Mouse (Mus musculus) c-Kit-positive CD71-negative TER-119-negative erythroid progenitor cells, embryonic 14.5 days (primary cell): Measurements from ENCODE around the gene Col27a1.

Source experiments
- DNase-seq: peaks from one replicate; pipeline ENCODE4 v3.0.0-alpha.2; 2013; ENCODE audit warnings: low read depth

Gene Col27a1

GRCm38 (mm10) chr4:63225373-63225772 is 11.6 kb downstream of the Col27a1 start:
- no peak for DNase-seq

DNA sequence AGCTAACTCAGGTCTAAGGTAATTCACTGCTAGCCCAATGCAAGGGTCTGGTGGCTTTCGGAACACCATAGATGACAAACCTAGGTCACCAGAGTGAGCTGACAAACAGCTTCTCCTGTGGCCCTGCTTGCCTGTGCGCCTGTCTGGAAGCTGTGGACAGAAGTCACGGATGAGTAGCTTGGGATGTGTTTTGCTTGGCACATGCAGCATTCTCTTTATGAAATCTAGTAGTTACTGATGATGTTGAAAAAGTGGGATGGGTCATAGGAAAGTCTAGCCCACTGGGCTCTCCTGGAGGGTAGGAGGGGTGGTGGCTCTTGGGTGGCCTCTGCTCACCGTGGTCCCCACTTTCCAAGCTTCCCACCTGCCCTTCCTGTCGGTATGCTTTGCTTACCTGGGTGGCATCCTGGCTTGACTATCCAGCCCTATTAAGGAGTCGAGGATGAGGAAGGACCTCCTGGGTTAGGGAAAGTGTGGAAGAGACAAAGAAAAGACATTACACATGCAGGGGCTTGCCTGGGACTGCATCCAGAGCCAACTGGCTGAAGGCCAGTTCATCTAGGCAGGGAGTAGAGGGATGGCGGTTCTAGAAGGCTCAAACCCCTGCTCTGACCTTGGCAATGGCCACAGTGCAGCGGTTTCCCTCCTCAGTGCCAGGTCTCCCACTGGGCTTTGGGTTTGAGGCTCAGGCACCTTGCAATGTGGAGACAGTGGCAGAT is 12.5 kb downstream of the Col27a1 start:
- DNase-seq = no peak

GRCm38 (mm10) chr4:63226883-63227235 is 13.1 kb downstream of the Col27a1 start:
- no peak for DNase-seq

GRCm38 (mm10) chr4:63228943-63229342 is 15.1 kb downstream of the Col27a1 start:
- no peak for DNase-seq

- DNase-seq = no peak
These were observed 16.3 kb downstream of the Col27a1 start for GRCm38 (mm10) chr4:63229991-63230581.

DNA sequence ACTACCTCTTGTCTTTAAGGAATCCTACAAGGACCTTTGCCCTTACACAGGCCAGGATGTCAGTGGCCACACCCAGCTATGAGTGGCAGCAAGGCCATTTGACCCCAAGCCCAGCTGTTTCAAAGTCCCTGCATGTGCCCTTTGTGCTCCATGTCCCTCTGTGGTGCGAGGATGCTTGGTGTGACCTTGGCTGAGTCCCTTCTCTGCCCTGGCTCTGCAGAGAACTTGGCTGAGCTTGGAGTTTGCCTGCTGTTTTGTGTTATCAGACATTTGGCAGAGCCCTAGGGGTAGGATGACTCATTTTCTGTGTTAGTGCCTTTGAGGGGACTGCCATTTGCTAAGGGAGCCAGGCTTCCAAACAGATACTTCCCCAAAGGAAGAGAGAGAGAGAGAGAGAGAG is 17.3 kb downstream of the Col27a1 start:
- DNase-seq = no peak

DNA sequence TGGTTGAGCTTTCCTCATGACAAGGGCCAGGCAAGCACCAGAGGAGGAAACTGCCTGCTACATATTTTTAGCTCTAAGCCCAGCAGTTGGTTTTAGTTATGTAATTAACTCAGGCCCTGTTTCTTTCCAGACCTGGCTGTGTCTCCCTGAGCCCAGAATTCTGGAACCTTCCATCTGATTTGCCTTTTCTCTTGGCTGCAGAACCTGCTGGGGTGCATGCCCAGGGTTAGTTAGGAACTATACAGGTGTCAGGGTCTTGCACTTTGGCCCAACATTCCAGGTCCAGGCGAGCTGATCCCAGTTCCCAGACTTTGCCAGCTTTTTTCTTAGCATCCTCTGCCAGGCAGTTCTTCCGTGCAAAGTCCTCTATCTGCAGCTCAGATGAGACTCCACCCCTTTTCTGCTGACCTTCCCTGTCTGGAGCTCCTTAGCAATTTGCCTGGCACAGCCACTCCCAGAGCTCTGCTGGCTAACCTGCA is 18.8 kb downstream of the Col27a1 start:
- no peak for DNase-seq

DNA sequence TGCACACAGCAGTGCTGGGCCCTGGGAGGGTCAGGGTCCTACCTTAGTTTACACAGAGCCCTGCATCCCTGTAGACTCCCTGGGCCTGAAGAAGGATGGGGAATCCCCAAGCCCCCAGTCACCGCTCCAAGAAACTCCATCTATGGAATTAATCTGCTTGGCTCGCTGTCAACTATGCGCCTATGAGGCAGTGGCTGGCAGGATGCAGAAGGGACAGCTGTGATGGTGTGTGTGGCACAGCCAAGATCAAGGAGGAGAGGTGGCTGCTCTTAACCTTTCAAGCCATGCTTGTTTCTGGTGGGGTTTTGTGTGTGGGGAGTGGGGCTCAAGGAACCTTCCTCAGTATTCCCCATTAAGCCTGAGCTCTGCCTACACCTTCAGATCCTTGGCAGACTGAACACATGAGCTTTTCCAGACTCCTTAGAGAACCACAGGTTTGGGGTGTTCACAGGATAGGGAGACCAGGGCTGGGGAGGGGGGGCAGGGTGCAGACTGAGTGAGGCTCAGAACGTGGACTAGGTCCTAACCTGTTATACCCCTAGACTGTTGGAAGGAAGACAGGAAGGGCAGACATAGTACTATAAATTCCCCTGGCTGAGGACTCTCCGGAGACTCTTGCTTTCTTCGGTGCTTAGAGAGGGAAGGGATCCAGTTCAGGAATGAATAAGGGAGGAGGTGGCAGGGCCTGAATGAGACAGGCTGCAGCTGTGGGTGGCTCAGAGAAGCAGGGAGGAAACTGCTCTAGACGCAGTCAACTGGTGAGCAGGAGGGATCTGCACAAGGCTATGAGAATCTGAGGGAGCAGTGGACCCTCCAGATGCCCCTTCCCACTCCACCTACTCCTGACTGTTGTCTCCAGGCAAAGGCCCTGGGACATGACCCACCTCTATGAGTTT is 20.0 kb downstream of the Col27a1 start:
- no peak for DNase-seq

GRCm38 (mm10) chr4:63234852-63235251 is 21.0 kb downstream of the Col27a1 start:
- no peak for DNase-seq

DNA sequence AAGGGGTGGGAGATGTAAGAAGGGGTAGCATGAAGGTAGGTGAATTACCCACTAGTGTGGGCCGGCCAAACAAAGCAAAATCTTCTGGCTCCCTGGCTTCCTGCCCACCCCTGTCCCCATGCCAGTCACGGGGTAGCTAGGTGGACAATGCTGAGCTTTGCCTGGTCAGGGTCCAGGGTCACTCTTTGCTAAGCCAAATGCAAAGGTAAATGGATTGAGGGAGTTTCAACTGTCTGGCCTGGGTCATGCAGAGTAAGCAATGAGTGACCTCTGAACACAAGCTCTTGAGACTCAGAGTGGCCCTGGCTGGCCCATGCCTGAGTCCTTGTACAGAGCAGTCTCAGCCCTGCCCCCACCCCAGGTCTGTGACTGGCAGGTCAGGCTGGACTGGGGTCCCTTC is 22.4 kb downstream of the Col27a1 start:
- DNase-seq = no peak

GRCm38 (mm10) chr4:63237225-63237624 is 23.4 kb downstream of the Col27a1 start:
- DNase-seq = no peak

DNA sequence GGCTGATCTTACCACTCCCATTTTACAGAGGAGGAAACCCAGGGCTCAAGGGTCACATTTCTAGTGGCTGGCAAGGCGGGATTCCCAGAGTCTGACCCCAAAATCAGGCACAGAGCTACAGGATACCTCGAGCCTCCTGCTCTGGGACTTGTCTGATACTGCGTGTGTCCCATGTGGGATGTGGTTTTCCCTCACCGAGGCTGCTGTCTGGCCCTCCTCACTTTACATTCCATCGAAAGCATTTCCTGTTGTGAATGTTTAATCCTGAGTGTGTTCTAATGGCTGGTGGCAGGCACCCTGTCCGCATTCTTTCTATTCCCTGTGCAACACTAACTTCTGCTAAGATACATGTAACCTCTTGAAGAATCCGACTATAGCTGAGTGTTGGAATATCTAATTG is 24.3 kb downstream of the Col27a1 start:
- DNase-seq = no peak

DNA sequence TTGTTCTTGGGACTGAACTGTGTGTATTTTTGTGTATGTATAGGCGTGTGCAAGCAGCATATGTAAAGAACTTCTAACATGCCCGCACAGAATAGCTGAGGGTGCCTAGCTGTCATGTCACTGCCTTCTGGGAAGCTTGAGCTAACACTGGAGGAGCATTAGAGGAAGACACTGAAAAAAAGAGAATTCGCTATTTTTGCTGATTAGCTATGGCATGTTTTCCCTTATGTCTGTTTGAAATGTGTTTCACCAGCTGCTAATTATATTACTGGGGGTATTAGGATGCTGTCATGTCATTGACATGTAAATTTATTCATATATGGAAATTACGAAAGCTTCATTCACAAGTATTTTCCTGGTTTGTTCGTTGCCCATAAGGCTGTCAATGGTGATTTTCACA is 24.9 kb downstream of the Col27a1 start:
- no peak for DNase-seq

- DNase-seq = no peak
These were observed 27.2 kb downstream of the Col27a1 start for GRCm38 (mm10) chr4:63241031-63241430.

- no peak for DNase-seq
These were observed 34.2 kb downstream of the Col27a1 start for GRCm38 (mm10) chr4:63247991-63248390.

DNA sequence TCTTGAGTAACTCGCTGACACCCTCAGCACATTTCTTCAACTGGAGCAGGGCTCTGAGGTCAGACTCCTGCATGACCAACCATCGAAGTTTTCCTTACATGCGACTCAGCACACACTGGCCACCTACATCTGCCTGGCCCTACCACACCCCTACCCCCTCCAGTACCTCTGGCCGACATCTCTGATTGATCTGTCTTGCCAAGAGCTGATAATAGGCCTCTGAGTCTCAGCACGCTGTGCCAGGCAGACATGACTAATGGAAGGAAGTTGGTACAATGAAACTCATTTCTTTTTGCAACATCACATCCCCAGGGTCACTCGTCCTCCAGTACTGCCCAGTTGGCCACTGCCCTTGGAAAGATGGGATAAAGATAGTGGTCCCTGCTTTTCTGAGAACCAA is 35.1 kb downstream of the Col27a1 start:
- no peak for DNase-seq

- DNase-seq = no peak
These were observed 38.0 kb downstream of the Col27a1 start for GRCm38 (mm10) chr4:63251760-63252159.

- no peak for DNase-seq
These were observed 39.9 kb downstream of the Col27a1 start for GRCm38 (mm10) chr4:63253716-63254115.

DNA sequence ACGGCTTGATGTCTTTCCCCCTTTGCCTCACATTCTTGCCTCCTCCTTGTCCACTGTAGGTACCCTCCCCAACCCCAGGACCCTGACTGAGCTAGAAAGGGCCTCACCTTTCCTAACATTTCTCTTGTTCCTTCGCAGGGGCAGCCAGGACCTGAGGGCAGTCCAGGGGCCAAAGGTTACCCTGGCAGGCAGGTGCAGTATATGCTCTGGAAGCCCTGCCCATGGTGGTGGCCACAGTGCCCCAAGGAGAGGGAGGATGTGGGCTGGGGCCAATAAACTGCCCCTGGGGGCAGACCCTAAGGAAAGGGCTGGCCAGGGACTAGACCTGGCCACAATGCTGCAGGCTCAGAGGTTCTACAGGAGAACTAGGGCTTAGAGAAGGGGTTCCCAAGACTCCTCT is 40.3 kb downstream of the Col27a1 start:
- no peak for DNase-seq

- no peak for DNase-seq
These were observed 42.6 kb downstream of the Col27a1 start for GRCm38 (mm10) chr4:63256371-63256770.

GRCm38 (mm10) chr4:63257346-63257745 is 43.5 kb downstream of the Col27a1 start:
- no peak for DNase-seq

DNA sequence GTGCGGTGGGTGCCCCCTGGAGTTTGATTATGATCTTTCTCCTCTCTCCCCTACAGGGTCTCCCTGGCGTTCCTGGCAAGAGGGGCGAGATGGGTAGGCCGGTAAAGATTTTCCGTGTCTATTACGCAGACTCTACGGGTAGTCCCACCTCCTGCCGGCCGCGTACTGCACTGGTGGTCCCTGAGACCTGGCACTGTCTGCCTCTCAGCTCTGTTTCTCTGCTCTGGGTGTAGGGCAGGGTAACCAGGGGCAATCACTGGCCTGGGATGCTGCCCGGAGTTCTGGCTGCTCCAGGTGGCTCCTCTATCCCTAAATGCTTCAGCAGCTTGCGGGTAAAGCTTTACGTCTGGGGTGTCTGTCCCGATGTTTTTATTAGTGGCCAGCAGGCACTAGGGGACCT is 44.3 kb downstream of the Col27a1 start:
- DNase-seq = no peak

- DNase-seq = no peak
These were observed 45.3 kb downstream of the Col27a1 start for GRCm38 (mm10) chr4:63259066-63259465.
